Mouse (Mus musculus): ENCODE measurements around the gene Fzd9. TPM values are rescaled to one million over a fixed set of nuclear protein-coding genes. Genes with fewer than 3 reads are reported as not detected.

Fzd9 gene
- polyA plus RNA-seq, 1 experiment from 2014 or later, result 0.33 TPM

DNA sequence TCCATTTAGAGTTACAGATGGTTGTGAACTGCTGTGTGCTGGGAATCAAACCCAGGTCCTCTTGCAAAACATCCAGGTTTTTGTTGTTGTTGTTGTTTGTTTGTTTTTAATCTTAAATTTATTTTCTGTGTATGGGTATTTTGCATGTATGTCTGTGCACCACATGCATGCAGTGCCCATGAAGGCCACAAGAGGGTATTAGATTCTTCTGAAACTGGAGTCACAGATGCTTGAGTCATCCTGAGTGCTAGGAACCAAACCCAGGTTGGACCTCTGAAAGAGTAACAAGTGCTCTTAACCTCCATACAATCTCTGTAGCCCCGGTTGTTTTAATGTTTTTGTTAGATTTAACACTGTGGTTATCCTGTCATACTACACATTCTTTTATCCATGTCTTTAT is 42.8 kb downstream of the Fzd9 start:
- Histone ChIP-seq H3K4me1 (ENCODE audit: control insufficient read depth, insufficient read depth, low read length) (no peaks in the 10 kb centered on the region), H3K4me2 (ENCODE audit: low read depth, low read length) (no peak overlapping the region), H3K9me3 (ENCODE audit: control insufficient read depth, low read length) (no peaks in the 10 kb centered on the region), H3K9ac (ENCODE audit: low read depth, low read length) (no peak overlapping the region), H3K36me3 (ENCODE audit: control insufficient read depth, insufficient read depth, low read length) (peaks cover 27% of the 10 kb centered on the region), H3K27ac (ENCODE audit: low read length) (no peak overlapping the region), H3K4me3 (ENCODE audit: low read length) (no peak overlapping the region), H3K27me3 (replicated peaks; ENCODE audit: control insufficient read depth, insufficient read depth, low read length) (no peaks in the 10 kb centered on the region)
- 92% methylated on average over 1 of the region's 1 CpGs for WGBS
- ATAC-seq, result no peak

DNA sequence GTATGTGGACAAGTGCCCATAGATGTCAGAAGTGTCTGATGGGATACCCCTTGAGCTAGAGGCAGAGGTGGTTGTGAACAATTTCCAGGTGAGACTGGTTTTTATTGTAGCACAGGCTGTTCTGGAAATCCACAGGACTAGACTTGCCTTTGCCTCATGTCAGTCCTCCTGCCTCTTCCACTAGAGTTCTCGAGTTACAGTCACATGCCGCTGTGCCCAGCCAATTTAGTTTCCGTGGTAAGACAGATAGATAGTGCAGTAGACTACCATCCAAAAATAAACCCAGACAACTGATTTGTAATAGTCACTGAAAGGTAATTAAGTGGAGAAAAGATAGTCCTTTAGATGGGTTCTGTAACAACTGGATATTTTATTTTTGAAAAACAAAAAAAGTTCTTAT is 48.3 kb downstream of the Fzd9 start:
- no peak for ATAC-seq
- Histone ChIP-seq H3K4me3 (ENCODE audit: low read length) (no peak overlapping the region), H3K27me3 (replicated peaks; ENCODE audit: control insufficient read depth, insufficient read depth, low read length) (no peaks in the 10 kb centered on the region), H3K9me3 (ENCODE audit: control insufficient read depth, low read length) (no peaks in the 10 kb centered on the region), H3K27ac (ENCODE audit: low read length) (no peak overlapping the region), H3K4me2 (ENCODE audit: low read depth, low read length) (no peak overlapping the region), H3K9ac (ENCODE audit: low read depth, low read length) (no peak overlapping the region), H3K36me3 (ENCODE audit: control insufficient read depth, insufficient read depth, low read length) (peaks cover 17% of the 10 kb centered on the region), H3K4me1 (ENCODE audit: control insufficient read depth, insufficient read depth, low read length) (no peaks in the 10 kb centered on the region)
- 81% methylated on average over 3 of the region's 3 CpGs for WGBS

Small RNA genes within 50 kb of the gene (microRNA-seq; reads per million reads assigned to microRNA genes)
- not detected for gene Gm25315

Other genes with a start within 250 kb of the Fzd9 start
- gene Abhd11, start 242.1 kb downstream of the Fzd9 start, polyA plus RNA-seq (2015; fragmentation: Nextera tagmentation; extraction: Ambion mirVana), result 102 and 106 TPM in 2 replicates
- 11.9 and 13.4 TPM in 2 replicates for gene Stx1a, start 227.7 kb downstream of the Fzd9 start, polyA plus RNA-seq (2015; fragmentation: Nextera tagmentation; extraction: Ambion mirVana)
- 33.9 and 39.2 TPM in 2 replicates for gene Dnajc30, start 187.0 kb downstream of the Fzd9 start, polyA plus RNA-seq (2015; fragmentation: Nextera tagmentation; extraction: Ambion mirVana)
- 84.6 and 109 TPM in 2 replicates for gene Bud23, start 186.3 kb downstream of the Fzd9 start, polyA plus RNA-seq (2015; fragmentation: Nextera tagmentation; extraction: Ambion mirVana)
- 2.9 TPM in 2 replicates for gene Vps37d, start 173.0 kb downstream of the Fzd9 start, polyA plus RNA-seq (2015; fragmentation: Nextera tagmentation; extraction: Ambion mirVana)
- gene Mlxipl, start 161.3 kb downstream of the Fzd9 start, polyA plus RNA-seq (2015; fragmentation: Nextera tagmentation; extraction: Ambion mirVana), result 8.2 and 9.5 TPM in 2 replicates
- gene Tbl2, start 101.6 kb downstream of the Fzd9 start, polyA plus RNA-seq (2015; fragmentation: Nextera tagmentation; extraction: Ambion mirVana), result 26.1 and 27.4 TPM in 2 replicates
- 53.7 and 54.7 TPM in 2 replicates for gene Bcl7b, start 82.9 kb downstream of the Fzd9 start, polyA plus RNA-seq (2015; fragmentation: Nextera tagmentation; extraction: Ambion mirVana)
- 19.0 and 20.9 TPM in 2 replicates for gene Baz1b, start 64.0 kb downstream of the Fzd9 start, polyA plus RNA-seq (2015; fragmentation: Nextera tagmentation; extraction: Ambion mirVana)
- 0.47 and 0.48 TPM in 2 replicates for gene Fkbp6, start 98.8 kb upstream of the Fzd9 start, polyA plus RNA-seq (2015; fragmentation: Nextera tagmentation; extraction: Ambion mirVana)
- 0.18 and 0.32 TPM in 2 replicates for gene Trim50, start 102.1 kb upstream of the Fzd9 start, polyA plus RNA-seq (2015; fragmentation: Nextera tagmentation; extraction: Ambion mirVana)
- 30.2 and 34.7 TPM in 2 replicates for gene Nsun5, start 118.7 kb upstream of the Fzd9 start, polyA plus RNA-seq (2015; fragmentation: Nextera tagmentation; extraction: Ambion mirVana)
- 6.9 and 7.5 TPM in 2 replicates for gene Pom121, start 143.3 kb upstream of the Fzd9 start, polyA plus RNA-seq (2015; fragmentation: Nextera tagmentation; extraction: Ambion mirVana)